Mouse (Mus musculus): ENCODE data around the gene Kbtbd12. TPM values are rescaled to one million over a fixed set of nuclear protein-coding genes. Genes with fewer than 3 reads are reported as not detected.

Kbtbd12 gene
- total RNA-seq, 4 experiments from 2014 or later: 0.39 to 1.7 (median 0.93) TPM

DNA sequence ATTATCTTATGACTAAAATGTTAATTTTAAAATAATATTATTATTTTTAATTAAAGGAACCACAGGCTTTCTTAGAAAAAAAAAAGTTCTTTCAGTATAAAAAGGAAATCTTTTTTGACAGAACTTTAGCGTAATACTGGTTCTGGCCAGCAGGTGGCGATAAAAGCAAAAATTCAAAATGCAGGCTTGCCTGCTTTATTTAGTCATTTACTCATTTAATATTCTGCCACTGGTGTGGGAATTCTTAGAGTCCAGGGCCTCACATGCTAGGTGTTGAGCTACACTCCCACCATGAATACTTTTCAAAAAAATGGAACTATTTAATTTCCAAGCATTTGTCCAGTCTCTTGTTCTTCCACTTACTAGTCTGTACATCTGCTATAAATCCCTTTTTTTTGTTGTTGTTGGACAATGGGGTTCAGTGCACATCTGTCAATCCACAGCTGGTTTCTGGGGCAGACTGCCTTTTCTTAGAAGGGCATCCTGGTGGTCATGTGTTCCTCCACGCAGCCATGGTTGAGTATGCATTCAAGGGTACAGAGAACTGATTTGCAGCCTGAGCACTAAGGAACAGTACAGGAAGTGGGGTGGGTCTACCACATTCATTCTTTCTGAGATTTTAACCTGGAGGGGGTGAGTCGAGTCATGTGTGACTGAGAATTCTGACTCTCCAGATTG is 88.5 kb downstream of the Kbtbd12 start:
- DNase-seq (ENCODE audit: low spot score in 2 of 2): peak; percentile 11 to 60

DNA sequence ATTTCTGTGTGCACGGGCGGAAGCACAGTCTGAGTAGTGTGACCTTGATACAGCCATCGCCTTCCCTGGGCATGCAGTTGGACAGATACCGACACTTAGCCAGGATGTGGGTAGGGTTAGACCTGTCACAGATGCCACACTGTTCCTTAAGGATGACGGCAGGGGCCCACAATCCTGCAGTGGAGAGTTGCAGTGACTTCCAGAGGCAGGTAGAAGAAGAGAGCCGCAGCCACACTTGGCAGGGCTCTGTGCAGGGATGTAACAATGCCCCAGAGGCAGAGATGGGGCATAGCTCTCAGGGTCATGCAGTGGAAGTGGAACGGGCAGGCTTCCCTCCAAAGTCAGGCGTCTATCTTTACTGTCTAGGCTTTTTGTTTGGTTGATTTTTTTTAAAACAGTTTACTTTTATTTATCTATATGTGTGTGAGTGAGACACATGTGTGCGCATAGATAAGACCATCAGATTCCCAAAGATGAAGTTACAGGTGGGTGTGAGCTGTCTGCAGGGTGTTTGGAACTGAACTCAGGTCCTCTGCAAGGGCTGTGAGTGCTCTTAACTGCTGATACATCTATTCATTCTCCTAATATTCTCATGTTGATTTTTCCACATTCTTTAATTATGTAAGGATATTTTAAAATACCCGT is 89.2 kb downstream of the Kbtbd12 start:
- no peak for DNase-seq (ENCODE audit: low spot score in 2 of 2)

DNA sequence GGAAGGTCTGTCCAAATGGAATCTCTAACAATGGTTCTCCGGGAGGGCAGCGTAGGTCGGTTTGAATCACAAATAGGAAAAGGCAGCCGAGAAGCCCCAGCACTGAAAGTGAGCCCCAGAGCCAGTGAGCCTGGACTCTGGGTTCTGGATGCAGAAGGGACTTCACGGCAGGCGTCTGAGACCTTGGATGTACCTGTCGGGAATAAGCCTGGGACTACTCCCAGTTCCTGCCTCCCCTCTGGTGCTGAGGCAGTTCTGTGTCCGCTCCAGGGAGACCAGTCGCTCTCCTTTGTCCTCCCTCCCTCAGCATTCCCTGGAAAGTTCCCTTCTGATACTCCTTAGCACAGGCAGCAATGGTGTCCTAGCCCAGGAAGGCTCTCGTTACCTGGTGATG is 92.4 kb downstream of the Kbtbd12 start:
- DNase-seq (ENCODE audit: low spot score in 2 of 2): no peak

DNA sequence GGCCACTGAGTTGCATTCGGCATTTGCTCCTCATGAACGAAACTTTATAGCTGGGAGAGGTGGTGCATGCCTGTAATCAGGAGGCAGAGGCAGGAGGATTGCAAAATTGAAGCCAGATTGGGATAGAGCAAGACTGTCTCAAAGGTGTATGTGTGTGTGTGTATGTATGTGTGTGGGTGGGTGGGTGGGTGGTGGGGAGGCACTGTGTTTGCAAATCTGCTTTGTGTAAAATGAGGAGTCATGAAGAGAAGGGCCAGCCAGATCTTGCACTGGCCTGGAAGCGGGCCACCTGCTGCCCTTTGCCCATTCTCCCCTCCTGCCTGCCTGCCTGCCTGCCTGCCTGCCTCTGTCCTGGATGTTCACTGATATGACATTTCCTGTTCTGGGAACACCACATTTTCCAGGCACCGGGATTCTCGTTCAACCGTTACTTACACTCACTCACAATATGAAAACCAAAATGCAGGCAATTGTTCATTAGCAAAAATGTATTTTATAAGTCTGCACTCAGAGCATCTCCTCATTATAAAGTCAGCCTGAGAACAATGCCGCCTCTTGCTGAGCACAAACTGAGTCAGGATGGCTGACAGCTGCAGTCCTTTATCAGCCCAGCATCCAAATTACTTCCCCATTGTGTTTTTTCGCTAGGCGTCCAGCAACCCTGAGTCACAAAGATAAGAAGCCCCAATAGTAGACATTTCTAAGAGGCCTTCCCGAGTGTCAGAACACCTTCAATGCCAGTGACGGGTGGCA is 92.9 kb downstream of the Kbtbd12 start:
- no peak for DNase-seq (ENCODE audit: low spot score in 2 of 2)

DNA sequence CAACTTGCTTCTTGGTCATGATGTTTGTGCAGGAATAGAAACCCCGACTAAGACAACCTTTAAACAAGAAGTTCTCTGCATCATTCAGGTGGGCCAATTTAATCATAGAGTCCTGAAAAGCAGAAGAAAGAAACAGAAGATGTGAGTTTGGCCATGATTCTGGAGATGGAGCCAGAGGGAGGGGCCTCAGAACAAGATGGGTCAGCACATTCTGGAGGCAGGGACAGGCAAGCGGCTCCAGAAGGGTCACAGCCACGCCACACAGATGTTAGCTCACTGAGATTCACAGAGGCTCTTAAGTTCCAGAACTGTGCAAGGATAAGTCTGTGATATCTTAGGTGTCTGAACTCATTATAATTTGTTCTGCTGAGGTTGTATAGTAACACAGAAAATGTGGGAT is 93.5 kb downstream of the Kbtbd12 start:
- no peak for DNase-seq (ENCODE audit: low spot score in 2 of 2)

DNA sequence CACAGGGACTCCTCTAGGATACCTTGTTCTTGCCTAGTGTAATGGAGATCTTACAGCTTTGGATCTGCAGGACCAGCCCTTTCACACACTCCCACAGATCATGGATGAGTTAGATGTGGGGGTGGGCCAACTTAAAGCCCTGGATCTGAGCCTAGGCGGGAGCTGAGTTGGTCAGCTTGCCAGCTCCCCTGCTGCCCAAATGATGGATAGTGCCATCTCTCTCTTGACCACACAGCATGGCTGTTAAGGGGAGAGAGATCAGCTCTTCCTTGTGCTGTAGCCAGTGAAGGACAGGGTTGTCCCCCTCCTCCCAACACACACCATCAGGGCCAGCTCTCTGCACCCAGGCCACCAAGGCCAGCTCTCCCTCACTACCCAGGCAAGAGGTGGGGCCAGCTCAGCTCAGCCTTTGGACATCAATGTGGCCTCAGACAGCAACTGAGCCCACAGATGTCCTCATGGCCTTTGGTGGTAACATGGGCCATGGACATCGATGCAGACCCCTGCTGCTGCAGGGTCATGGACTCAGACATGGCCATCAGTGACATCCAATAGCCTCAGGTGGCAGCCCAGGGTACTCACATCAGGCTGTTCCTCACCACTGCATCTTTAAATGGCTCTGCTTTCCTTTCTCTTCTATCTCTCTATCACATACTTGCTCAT is 97.5 kb downstream of the Kbtbd12 start:
- no peak for DNase-seq (ENCODE audit: low spot score in 2 of 2)

DNA sequence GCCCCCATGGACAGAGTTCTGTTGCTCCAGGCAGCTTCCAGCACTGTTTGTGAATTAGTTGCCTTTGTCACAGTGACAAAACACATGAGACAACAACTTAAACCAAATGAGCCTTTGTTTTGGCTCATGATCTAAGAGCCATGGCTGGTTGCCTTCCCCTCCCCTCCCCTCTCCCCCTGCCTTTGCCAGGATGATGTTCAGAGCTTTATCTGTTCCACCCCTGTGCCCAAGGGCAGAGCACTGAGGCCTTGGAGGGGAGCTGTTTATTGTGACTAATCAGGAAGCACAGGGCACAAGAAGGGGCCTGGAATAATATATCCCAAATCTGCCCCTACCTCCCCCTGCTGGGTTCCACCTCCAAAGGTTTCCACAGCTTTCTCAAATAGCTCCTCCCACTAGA is 107.4 kb downstream of the Kbtbd12 start:
- DNase-seq (ENCODE audit: low spot score in 2 of 2): no peak

DNA sequence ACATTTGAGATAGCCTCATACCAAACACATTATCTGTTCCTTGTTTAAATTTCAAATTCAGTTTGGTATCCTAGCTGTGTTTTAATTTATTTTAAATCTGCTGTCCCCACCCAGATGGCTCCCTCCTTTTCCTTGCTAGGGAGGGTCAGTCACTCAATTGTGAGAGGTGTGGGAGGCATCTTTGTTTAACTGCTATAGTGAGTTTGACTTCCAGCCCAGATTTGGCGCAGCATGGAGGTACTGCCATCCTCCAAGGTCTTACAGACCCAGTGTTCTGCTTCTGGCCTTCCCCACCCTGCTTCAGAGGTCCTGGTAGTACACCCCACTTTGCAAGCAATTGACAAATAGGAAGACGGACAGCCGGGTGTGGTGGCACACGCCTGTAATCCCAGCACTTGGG is 113.7 kb downstream of the Kbtbd12 start:
- no peak for DNase-seq (ENCODE audit: low spot score in 2 of 2)

DNA sequence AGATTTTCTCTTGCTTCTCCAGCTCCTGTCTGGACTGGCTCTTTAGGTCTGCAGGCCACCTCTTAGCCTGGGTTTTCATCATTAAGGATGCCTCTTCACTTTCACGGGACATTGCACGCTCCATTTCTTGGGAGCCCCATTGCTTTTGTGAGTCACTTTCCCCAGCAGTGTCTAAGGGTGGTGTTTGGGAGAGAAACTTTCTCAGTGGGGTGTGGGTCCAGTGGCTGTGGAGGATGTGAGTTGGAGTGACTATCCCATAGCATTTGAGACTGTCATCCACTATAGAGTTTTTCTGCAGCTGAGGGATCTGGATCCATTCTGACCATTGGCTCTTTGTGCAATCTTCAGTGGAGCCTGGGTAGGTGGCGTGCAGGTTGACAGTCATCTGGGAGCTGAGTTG is 114.3 kb downstream of the Kbtbd12 start:
- no peak for DNase-seq (ENCODE audit: low spot score in 2 of 2)

DNA sequence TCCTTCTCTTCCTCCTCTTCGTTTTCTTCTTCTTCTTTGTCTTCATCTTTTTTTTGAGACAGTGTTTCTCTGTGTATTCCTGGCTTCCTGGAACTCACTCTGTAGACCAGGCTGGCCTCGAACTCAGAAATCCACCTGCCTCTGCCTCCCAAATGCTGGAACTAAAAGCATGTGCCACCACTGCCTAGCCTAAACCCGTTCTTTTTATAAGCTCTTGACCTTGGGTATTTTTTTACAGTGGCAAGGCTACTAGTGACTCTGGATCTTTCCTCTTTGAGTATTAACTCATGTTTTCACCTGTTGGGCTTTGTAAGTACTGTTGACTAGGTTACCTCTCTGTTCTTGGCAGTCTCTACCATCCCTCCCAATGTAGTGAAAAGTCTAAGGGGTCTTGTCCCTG is 114.7 kb downstream of the Kbtbd12 start:
- DNase-seq (ENCODE audit: low spot score in 2 of 2): no peak

DNA sequence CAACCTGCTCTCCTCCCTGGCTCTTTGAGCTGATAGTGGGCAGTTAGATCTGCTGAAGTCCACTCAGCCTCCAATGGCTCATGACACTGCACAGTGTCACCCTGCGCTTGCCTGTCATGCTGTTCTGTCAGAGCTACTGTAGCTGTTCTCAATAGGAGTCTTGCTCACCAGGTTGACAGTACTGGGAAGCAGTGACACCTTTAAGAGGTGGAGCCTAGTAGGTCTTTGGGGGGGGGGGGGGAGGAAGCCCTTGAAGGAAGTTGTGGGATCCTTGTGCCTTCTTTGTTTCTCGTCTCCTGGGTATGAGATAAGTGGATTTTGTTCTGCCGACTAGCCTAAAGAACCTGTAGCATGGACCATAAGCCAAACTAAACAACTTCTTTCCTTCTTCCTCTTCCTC is 115.1 kb downstream of the Kbtbd12 start:
- DNase-seq (ENCODE audit: low spot score in 2 of 2): no peak

DNA sequence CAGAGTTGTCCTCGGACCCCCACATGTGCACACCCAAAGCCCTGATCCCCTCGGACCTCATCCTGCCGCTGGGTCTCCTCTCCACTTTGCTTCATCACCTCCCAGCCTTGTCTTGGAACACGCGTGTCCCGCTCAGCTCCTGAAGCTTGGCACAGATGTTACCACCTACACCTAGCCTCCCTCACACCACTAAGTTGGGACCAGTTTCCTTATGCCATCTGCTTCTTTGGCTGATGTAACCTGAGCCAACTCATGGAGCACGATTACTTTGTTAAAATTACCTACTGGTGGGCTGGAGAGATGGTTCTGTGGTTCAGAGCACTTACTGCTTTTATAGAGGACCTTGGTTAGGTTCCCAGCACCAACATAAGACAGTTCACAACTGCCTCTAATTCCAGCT is 115.9 kb downstream of the Kbtbd12 start:
- DNase-seq (ENCODE audit: low spot score in 2 of 2): peak in 1 of 2 experiments; percentile 81

DNA sequence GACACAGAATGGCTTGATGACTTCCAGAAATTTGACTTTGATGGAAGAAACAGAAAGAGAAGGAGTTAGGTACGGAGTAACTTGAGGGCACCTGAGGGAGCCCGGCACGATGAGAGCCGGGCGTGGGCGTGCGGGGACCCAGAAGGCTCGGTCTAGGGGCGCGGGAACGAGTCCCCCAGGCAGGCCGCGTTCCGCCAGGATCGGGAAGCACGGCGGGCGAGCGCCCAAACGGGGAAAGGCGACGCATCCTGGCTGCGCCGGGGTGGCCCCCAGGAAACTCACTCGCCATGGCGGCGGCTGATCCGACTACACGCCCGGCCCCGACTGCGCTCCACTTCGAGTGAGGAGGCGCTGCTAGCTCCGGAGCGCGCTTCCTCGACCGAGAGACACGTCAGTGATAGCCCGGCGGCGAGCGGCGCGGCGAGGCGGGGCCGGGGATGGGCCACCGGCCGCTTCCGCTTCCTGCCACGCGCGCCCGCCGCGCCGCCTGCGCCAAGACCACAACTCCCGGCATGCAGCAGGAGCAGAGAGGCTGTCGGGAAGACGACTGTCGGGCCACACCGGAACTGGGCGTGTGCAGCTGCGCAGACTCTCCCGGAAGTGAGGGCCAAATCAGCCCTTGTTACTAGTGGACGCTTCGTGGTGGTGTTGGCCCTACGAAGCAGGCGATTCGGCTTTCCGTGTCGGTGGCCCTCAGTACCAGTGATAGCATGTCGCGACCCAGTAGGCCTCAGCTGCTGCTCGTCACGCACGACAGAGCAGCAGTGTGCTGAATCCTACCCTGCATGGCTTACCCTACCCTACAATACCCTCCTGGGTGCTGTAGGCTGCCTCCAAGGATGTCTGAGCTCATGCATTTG is 119.1 kb downstream of the Kbtbd12 start, which contains the start of gene Sec61a1:
Gene Sec61a1 (minus strand): TSS at position 502 of the 860 bp plus-strand sequence.
- DNase-seq (ENCODE audit: low spot score in 2 of 2): peak; percentile 81 to 96

DNA sequence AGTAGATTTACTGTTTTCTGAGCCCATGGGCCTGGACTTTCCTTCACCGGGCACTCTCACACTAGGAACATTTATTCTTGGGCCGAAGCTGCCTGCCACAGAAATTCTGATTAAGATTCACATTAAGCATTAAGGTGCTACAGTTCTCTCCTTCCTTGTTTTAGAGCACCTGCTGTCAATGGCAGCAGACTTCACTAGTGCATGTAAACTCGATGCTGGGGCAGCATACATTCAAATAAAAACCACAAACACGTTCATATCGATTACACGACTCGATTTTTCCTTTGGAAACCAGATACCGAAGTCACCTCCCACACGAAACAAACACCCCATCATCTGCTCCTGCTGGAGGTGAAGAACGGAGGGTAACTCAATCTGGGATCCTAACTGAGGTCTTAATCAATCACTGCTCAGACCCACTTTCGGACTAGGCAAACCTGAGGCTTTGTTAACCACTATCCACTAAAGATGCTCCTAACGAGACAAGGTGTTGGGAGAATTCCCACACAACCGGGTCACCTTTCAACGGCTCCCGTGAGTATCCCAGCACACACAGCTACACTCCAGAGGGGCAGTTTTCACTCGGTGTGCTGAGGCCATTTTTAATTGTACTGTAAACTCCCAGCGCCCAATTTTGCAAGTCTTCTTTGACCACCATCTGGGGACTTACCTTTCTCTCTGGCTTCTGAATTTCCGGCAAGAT is 119.9 kb downstream of the Kbtbd12 start:
- DNase-seq (ENCODE audit: low spot score in 2 of 2): no peak

DNA sequence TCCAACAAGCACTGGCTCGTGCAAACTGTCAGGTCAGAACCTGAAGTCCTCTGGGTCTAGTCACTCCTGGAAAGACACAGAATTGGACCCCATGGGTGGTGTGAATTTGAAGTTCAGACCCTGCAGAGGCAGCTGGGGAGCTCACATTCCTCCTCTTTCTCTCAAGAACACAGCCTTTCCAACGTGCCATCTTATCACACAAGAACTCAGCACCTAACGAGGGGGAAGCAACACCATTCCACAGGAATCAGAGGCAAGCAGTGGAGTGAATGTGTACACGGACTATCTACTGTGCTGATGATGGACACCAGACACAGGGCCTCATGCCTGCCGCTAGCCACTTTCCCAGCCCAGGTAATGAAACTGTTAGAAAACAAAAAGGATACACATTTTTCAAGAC is 121.1 kb downstream of the Kbtbd12 start:
- DNase-seq (ENCODE audit: low spot score in 2 of 2): no peak

DNA sequence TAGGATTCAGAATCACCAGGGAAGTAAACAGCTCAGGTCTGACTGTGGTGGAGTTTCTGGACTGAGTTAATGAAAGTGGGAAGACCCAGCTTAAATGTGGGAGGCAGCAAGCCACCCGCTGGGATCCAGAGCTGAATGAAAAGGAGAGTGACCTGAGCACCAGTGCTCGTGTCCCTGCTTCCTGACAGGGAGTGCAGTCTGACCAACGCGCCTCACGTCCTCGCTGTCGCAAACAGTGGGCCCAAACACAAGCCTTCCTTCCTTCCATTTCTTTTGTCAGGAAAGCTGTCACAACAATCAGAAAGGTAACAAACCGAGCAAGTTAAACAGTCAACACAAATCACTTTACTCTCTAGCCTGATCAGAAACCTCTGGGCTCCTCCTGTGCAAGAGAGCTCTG is 121.8 kb downstream of the Kbtbd12 start:
- DNase-seq (ENCODE audit: low spot score in 2 of 2): no peak

DNA sequence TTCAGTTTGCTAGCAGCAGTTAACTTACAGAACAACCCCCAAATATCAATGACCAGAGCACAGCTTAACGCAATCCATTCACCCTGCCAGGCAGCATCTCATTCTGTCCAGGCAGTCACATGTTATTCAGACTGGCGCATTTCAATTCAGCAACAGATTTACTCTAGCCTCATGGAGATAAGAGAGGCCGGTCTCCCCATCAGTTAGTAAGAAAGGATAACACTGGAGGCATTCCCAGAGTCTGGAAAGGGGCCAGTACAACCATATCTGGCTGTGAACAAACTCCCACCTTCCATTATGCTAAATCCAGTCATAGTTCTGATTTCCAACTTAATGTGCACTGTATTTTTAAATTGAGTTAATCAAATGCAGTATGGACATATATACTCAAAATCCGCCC is 123.2 kb downstream of the Kbtbd12 start:
- DNase-seq (ENCODE audit: low spot score in 2 of 2): no peak

DNA sequence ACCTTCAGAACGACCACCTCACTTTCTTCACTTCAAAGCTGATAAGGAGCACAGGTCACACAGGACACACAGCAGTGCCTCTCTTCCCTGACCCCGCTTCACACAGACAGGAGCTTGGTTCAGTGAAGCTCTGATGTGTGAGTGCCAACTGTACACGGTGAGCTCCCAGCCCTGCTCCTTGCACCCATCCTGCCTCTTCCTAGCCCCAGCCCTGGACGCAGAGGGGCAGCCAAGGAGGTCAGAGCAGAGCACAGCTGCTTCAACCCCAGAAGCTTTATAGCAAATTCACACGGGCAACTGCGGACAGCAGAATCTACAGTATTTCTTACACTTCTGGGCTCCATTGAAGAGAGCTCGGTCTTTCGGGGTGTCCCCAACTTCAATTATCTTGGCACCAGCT is 123.8 kb downstream of the Kbtbd12 start:
- DNase-seq (ENCODE audit: low spot score in 2 of 2): no peak

DNA sequence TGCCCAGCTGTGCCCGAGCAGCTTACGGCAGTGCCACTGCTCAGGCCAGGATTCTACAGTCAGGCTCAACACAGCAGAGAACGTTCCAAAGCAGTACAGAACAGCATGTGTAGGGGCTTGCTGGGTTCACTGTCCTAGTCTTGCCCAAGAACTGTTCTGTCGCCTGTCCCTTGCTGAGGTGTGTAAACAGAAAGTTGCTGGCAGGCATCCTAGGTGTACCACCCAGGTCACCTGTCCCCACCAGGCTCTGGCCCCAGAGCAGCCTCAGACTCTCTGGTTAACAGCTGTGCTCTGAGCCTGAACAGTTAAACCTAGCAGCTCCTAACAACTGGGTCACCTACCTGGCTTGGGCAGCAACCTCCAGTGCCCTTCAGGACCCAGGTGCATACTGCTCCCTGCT is 134.7 kb downstream of the Kbtbd12 start:
- no peak for DNase-seq (ENCODE audit: low spot score in 2 of 2)
